Mouse (Mus musculus): Measurements from ENCODE around the gene Gm49373. TPM values are rescaled to one million over a fixed set of nuclear protein-coding genes. Genes with fewer than 3 reads are reported as not detected.

The Gm49373 gene
- polyA plus RNA-seq, 2 experiments = 1.0 to 1.9 TPM

GRCm38 (mm10) chr9:21022726-21023125, 50.2 kb downstream of the Gm49373 start:
- Histone ChIP-seq H3K4me1 (ENCODE audit: control insufficient read depth, insufficient read depth, low read length) (no peaks in the 10 kb centered on the region), H3K27ac (replicated peaks; ENCODE audit: low read depth, low read length) (no peak overlapping the region), H3K9ac (ENCODE audit: low read depth, low read length, severe bottlenecking) (no peak overlapping the region), H3K36me3 (ENCODE audit: control insufficient read depth, insufficient read depth, low read length) (no peaks in the 10 kb centered on the region), H3K4me3 (replicated peaks; ENCODE audit: low read length) (no peak overlapping the region), H3K27me3 (ENCODE audit: control insufficient read depth, insufficient read depth, low read length) (0 out of 2 replicates have a peak, but pooled peaks cover under 1% of the 10 kb centered on the region), H3K9me3 (ENCODE audit: control insufficient read depth, low read length) (no peaks in the 10 kb centered on the region), H3K4me2 (replicated peaks; ENCODE audit: low read depth, low read length, severe bottlenecking) (no peak overlapping the region)
- TF ChIP-seq POLR2A (IDR thresholded peaks at IDR 0.05; ENCODE audit: borderline replicate concordance, extremely low read depth, insufficient read depth, insufficient read length) = no peak
- WGBS = 73% methylated on average over 1 of the region's 1 CpGs
- no peak for ATAC-seq (ENCODE audit: low FRiP score, low read depth)
- no peak for DNase-seq (ENCODE audit: low spot score)

GRCm38 (mm10) chr9:21022288-21022687, 50.6 kb downstream of the Gm49373 start:
- H3K27me3 ChIP-seq (ENCODE audit: control insufficient read depth, insufficient read depth, low read length) = peaks cover 4% of the 10 kb centered on the region; the same call in 1 of the 2 replicates
- ATAC-seq (ENCODE audit: low FRiP score, low read depth) = no peak

GRCm38 (mm10) chr9:21021363-21021762, 51.5 kb downstream of the Gm49373 start:
- no peaks in the 10 kb centered on the region for H3K4me1 ChIP-seq (ENCODE audit: control insufficient read depth, insufficient read depth, low read length)
- no peak overlapping the region for H3K9ac ChIP-seq (ENCODE audit: low read depth, low read length, severe bottlenecking)
- no peak for DNase-seq (ENCODE audit: low spot score)
- H3K27ac ChIP-seq (replicated peaks; ENCODE audit: low read depth, low read length) = no peak overlapping the region
- H3K4me3 ChIP-seq (replicated peaks; ENCODE audit: low read length) = no peak overlapping the region
- no peak overlapping the region for H3K4me2 ChIP-seq (replicated peaks; ENCODE audit: low read depth, low read length, severe bottlenecking)
- H3K36me3 ChIP-seq (ENCODE audit: control insufficient read depth, insufficient read depth, low read length) = no peaks in the 10 kb centered on the region
- ATAC-seq (ENCODE audit: low FRiP score, low read depth) = no peak
- TF ChIP-seq POLR2A (IDR thresholded peaks at IDR 0.05; ENCODE audit: borderline replicate concordance, extremely low read depth, insufficient read depth, insufficient read length) = no peak
- no peaks in the 10 kb centered on the region for H3K9me3 ChIP-seq (ENCODE audit: control insufficient read depth, low read length)
- H3K27me3 ChIP-seq (ENCODE audit: control insufficient read depth, insufficient read depth, low read length) = peaks cover 14% of the 10 kb centered on the region; the same call in 1 of the 2 replicates
- 83% methylated on average over 3 of the region's 3 CpGs for WGBS

More at GRCm38 (mm10) chr9:21022288-21022687, 50.6 kb downstream of the Gm49373 start:
- no peak overlapping the region for H3K4me2 ChIP-seq (replicated peaks; ENCODE audit: low read depth, low read length, severe bottlenecking)
- H3K9ac ChIP-seq (ENCODE audit: low read depth, low read length, severe bottlenecking) = no peak overlapping the region
- no peak overlapping the region for H3K4me3 ChIP-seq (replicated peaks; ENCODE audit: low read length)
- no peaks in the 10 kb centered on the region for H3K36me3 ChIP-seq (ENCODE audit: control insufficient read depth, insufficient read depth, low read length)
- TF ChIP-seq POLR2A (IDR thresholded peaks at IDR 0.05; ENCODE audit: borderline replicate concordance, extremely low read depth, insufficient read depth, insufficient read length) = no peak
- H3K4me1 ChIP-seq (ENCODE audit: control insufficient read depth, insufficient read depth, low read length) = no peaks in the 10 kb centered on the region
- H3K27ac ChIP-seq (replicated peaks; ENCODE audit: low read depth, low read length) = no peak overlapping the region
- DNase-seq (ENCODE audit: low spot score) = no peak
- H3K9me3 ChIP-seq (ENCODE audit: control insufficient read depth, low read length) = no peaks in the 10 kb centered on the region
- WGBS = 52% methylated on average over 6 of the region's 6 CpGs

- H3K27me3 ChIP-seq (ENCODE audit: control insufficient read depth, insufficient read depth, low read length) = peaks cover 33% of the 10 kb centered on the region
- DNase-seq (ENCODE audit: low spot score) (no peak), ATAC-seq (ENCODE audit: low FRiP score, low read depth) (no peak)
- H3K9ac ChIP-seq (ENCODE audit: low read depth, low read length, severe bottlenecking) = no peak overlapping the region
- no peaks in the 10 kb centered on the region for H3K36me3 ChIP-seq (ENCODE audit: control insufficient read depth, insufficient read depth, low read length)
- no peak for TF ChIP-seq POLR2A (IDR thresholded peaks at IDR 0.05; ENCODE audit: borderline replicate concordance, extremely low read depth, insufficient read depth, insufficient read length)
- no peak overlapping the region for H3K4me3 ChIP-seq (replicated peaks; ENCODE audit: low read length)
- 0 out of 2 replicates have a peak, but pooled peaks cover 8% of the 10 kb centered on the region for H3K4me1 ChIP-seq (ENCODE audit: control insufficient read depth, insufficient read depth, low read length)
- 90% methylated on average over 2 of the region's 2 CpGs for WGBS
- no peaks in the 10 kb centered on the region for H3K9me3 ChIP-seq (ENCODE audit: control insufficient read depth, low read length)
- H3K4me2 ChIP-seq (replicated peaks; ENCODE audit: low read depth, low read length, severe bottlenecking) = no peak overlapping the region
- H3K27ac ChIP-seq (replicated peaks; ENCODE audit: low read depth, low read length) = no peak overlapping the region
Measured at GRCm38 (mm10) chr9:21018600-21018999, 54.3 kb downstream of the Gm49373 start.

GRCm38 (mm10) chr9:21017177-21017575, 55.7 kb downstream of the Gm49373 start:
- Histone ChIP-seq H3K4me1 (ENCODE audit: control insufficient read depth, insufficient read depth, low read length) (0 out of 2 replicates have a peak, but pooled peaks cover 8% of the 10 kb centered on the region), H3K27me3 (ENCODE audit: control insufficient read depth, insufficient read depth, low read length) (peaks cover 33% of the 10 kb centered on the region), H3K9ac (ENCODE audit: low read depth, low read length, severe bottlenecking) (no peak overlapping the region), H3K36me3 (ENCODE audit: control insufficient read depth, insufficient read depth, low read length) (no peaks in the 10 kb centered on the region), H3K27ac (replicated peaks; ENCODE audit: low read depth, low read length) (no peak overlapping the region), H3K4me3 (replicated peaks; ENCODE audit: low read length) (peak overlapping the region; percentile 41), H3K4me2 (replicated peaks; ENCODE audit: low read depth, low read length, severe bottlenecking) (peak overlapping the region; percentile 25), H3K9me3 (ENCODE audit: control insufficient read depth, low read length) (no peaks in the 10 kb centered on the region)
- ATAC-seq (ENCODE audit: low FRiP score, low read depth) (no peak), DNase-seq (ENCODE audit: low spot score) (no peak)
- no peak for TF ChIP-seq POLR2A (IDR thresholded peaks at IDR 0.05; ENCODE audit: borderline replicate concordance, extremely low read depth, insufficient read depth, insufficient read length)
- WGBS = 31% methylated on average over 4 of the region's 4 CpGs

Data from limb, embryonic 14.5 days (tissue).